Mouse (Mus musculus): Measurements from ENCODE around the gene Usf3. TPM values are rescaled to one million over a fixed set of nuclear protein-coding genes. Genes with fewer than 3 reads are reported as not detected.

Usf3 gene
- polyA plus RNA-seq (2014; fragmentation: Nextera tagmentation; extraction: Ambion mirVana): 4.4 and 4.6 TPM in 2 replicates

- ATAC-seq (replicated peaks; ENCODE audit: insufficient number of reproducible peaks, low FRiP score, low TSS enrichment, low read depth) (peak; percentile 74), DNase-seq (ENCODE audit: low spot score) (no peak)
- Histone ChIP-seq H3K36me3 (replicated peaks; ENCODE audit: control insufficient read depth, insufficient read depth, low read depth, low read length) (no peaks in the 10 kb centered on the region), H3K9ac (replicated peaks; ENCODE audit: low read length) (peak within 1 kb of the TSS; percentile 95), H3K27ac (replicated peaks; ENCODE audit: low read depth, low read length) (peak within 1 kb of the TSS; percentile 86), H3K27me3 (ENCODE audit: control insufficient read depth, insufficient read depth, low read length) (no peaks in the 10 kb centered on the region), H3K4me1 (ENCODE audit: control insufficient read depth, insufficient read depth, low read length) (no peaks in the 10 kb centered on the region), H3K4me3 (ENCODE audit: low read depth, low read length) (peak within 1 kb of the TSS; percentile 96), H3K9me3 (replicated peaks; ENCODE audit: control insufficient read depth, low read length) (no peaks in the 10 kb centered on the region), H3K4me2 (ENCODE audit: low read depth, low read length) (peak within 1 kb of the TSS; percentile 67)
- WGBS: under 1% methylated on average over 46 of the region's 77 CpGs
Measured at GRCm38 (mm10) chr16:44173155-44173941, at the start of gene Usf3. Gene Usf3 (plus strand): TSS chr16:44173246.

GRCm38 (mm10) chr16:44123786-44124185, 49.3 kb upstream of the Usf3 start:
- 80% methylated on average over 2 of the region's 2 CpGs for WGBS
- H3K9ac ChIP-seq (replicated peaks; ENCODE audit: low read length): no peak overlapping the region
- no peaks in the 10 kb centered on the region for H3K36me3 ChIP-seq (replicated peaks; ENCODE audit: control insufficient read depth, insufficient read depth, low read depth, low read length)
- no peak overlapping the region for H3K4me3 ChIP-seq (ENCODE audit: low read depth, low read length)
- DNase-seq (ENCODE audit: low spot score): no peak
- ATAC-seq (replicated peaks; ENCODE audit: insufficient number of reproducible peaks, low FRiP score, low TSS enrichment, low read depth): no peak
- no peaks in the 10 kb centered on the region for H3K4me1 ChIP-seq (ENCODE audit: control insufficient read depth, insufficient read depth, low read length)
- no peaks in the 10 kb centered on the region for H3K27me3 ChIP-seq (ENCODE audit: control insufficient read depth, insufficient read depth, low read length)
- no peak overlapping the region for H3K4me2 ChIP-seq (ENCODE audit: low read depth, low read length)
- H3K27ac ChIP-seq (replicated peaks; ENCODE audit: low read depth, low read length): no peak overlapping the region
- H3K9me3 ChIP-seq (replicated peaks; ENCODE audit: control insufficient read depth, low read length): no peaks in the 10 kb centered on the region

- ATAC-seq (replicated peaks; ENCODE audit: insufficient number of reproducible peaks, low FRiP score, low TSS enrichment, low read depth): no peak
- 80% methylated on average over 1 of the region's 1 CpGs for WGBS
- no peak overlapping the region for H3K9ac ChIP-seq (replicated peaks; ENCODE audit: low read length)
Measured at GRCm38 (mm10) chr16:44124713-44125112, 48.3 kb upstream of the Usf3 start.

GRCm38 (mm10) chr16:44125436-44125835, 47.6 kb upstream of the Usf3 start:
- no peak overlapping the region for H3K27ac ChIP-seq (replicated peaks; ENCODE audit: low read depth, low read length)
- 91% methylated on average over 2 of the region's 2 CpGs for WGBS
- H3K9ac ChIP-seq (replicated peaks; ENCODE audit: low read length): no peak overlapping the region
- no peaks in the 10 kb centered on the region for H3K9me3 ChIP-seq (replicated peaks; ENCODE audit: control insufficient read depth, low read length)
- no peak overlapping the region for H3K4me2 ChIP-seq (ENCODE audit: low read depth, low read length)
- no peaks in the 10 kb centered on the region for H3K36me3 ChIP-seq (replicated peaks; ENCODE audit: control insufficient read depth, insufficient read depth, low read depth, low read length)
- no peaks in the 10 kb centered on the region for H3K4me1 ChIP-seq (ENCODE audit: control insufficient read depth, insufficient read depth, low read length)
- H3K4me3 ChIP-seq (ENCODE audit: low read depth, low read length): no peak overlapping the region
- H3K27me3 ChIP-seq (ENCODE audit: control insufficient read depth, insufficient read depth, low read length): no peaks in the 10 kb centered on the region
- no peak for ATAC-seq (replicated peaks; ENCODE audit: insufficient number of reproducible peaks, low FRiP score, low TSS enrichment, low read depth)
- DNase-seq (ENCODE audit: low spot score): no peak

More at GRCm38 (mm10) chr16:44124713-44125112, 48.3 kb upstream of the Usf3 start:
- H3K36me3 ChIP-seq (replicated peaks; ENCODE audit: control insufficient read depth, insufficient read depth, low read depth, low read length): no peaks in the 10 kb centered on the region
- H3K9me3 ChIP-seq (replicated peaks; ENCODE audit: control insufficient read depth, low read length): no peaks in the 10 kb centered on the region
- no peaks in the 10 kb centered on the region for H3K4me1 ChIP-seq (ENCODE audit: control insufficient read depth, insufficient read depth, low read length)
- H3K27ac ChIP-seq (replicated peaks; ENCODE audit: low read depth, low read length): no peak overlapping the region
- H3K27me3 ChIP-seq (ENCODE audit: control insufficient read depth, insufficient read depth, low read length): no peaks in the 10 kb centered on the region
- no peak overlapping the region for H3K4me2 ChIP-seq (ENCODE audit: low read depth, low read length)
- H3K4me3 ChIP-seq (ENCODE audit: low read depth, low read length): no peak overlapping the region
- DNase-seq (ENCODE audit: low spot score): no peak

GRCm38 (mm10) chr16:44126437-44126836, 46.6 kb upstream of the Usf3 start:
- ATAC-seq (replicated peaks; ENCODE audit: insufficient number of reproducible peaks, low FRiP score, low TSS enrichment, low read depth) (no peak), DNase-seq (ENCODE audit: low spot score) (no peak)
- 76% methylated on average over 4 of the region's 4 CpGs for WGBS
- Histone ChIP-seq H3K4me2 (ENCODE audit: low read depth, low read length) (no peak overlapping the region), H3K9ac (replicated peaks; ENCODE audit: low read length) (no peak overlapping the region), H3K27ac (replicated peaks; ENCODE audit: low read depth, low read length) (no peak overlapping the region), H3K9me3 (replicated peaks; ENCODE audit: control insufficient read depth, low read length) (no peaks in the 10 kb centered on the region), H3K4me3 (ENCODE audit: low read depth, low read length) (no peak overlapping the region), H3K27me3 (ENCODE audit: control insufficient read depth, insufficient read depth, low read length) (no peaks in the 10 kb centered on the region), H3K4me1 (ENCODE audit: control insufficient read depth, insufficient read depth, low read length) (no peaks in the 10 kb centered on the region), H3K36me3 (replicated peaks; ENCODE audit: control insufficient read depth, insufficient read depth, low read depth, low read length) (no peaks in the 10 kb centered on the region)

GRCm38 (mm10) chr16:44132300-44132699, 40.7 kb upstream of the Usf3 start:
- Histone ChIP-seq H3K27ac (replicated peaks; ENCODE audit: low read depth, low read length) (no peak overlapping the region), H3K4me3 (ENCODE audit: low read depth, low read length) (no peak overlapping the region), H3K9me3 (replicated peaks; ENCODE audit: control insufficient read depth, low read length) (no peaks in the 10 kb centered on the region), H3K27me3 (ENCODE audit: control insufficient read depth, insufficient read depth, low read length) (no peaks in the 10 kb centered on the region), H3K36me3 (replicated peaks; ENCODE audit: control insufficient read depth, insufficient read depth, low read depth, low read length) (no peaks in the 10 kb centered on the region), H3K9ac (replicated peaks; ENCODE audit: low read length) (no peak overlapping the region), H3K4me1 (ENCODE audit: control insufficient read depth, insufficient read depth, low read length) (no peaks in the 10 kb centered on the region), H3K4me2 (ENCODE audit: low read depth, low read length) (no peak overlapping the region)
- DNase-seq (ENCODE audit: low spot score) (no peak), ATAC-seq (replicated peaks; ENCODE audit: insufficient number of reproducible peaks, low FRiP score, low TSS enrichment, low read depth) (no peak)
- WGBS: 85% methylated on average over 4 of the region's 4 CpGs

- Histone ChIP-seq H3K27me3 (ENCODE audit: control insufficient read depth, insufficient read depth, low read length) (no peaks in the 10 kb centered on the region), H3K9me3 (replicated peaks; ENCODE audit: control insufficient read depth, low read length) (no peaks in the 10 kb centered on the region), H3K4me2 (ENCODE audit: low read depth, low read length) (no peak overlapping the region), H3K4me3 (ENCODE audit: low read depth, low read length) (no peak overlapping the region), H3K27ac (replicated peaks; ENCODE audit: low read depth, low read length) (no peak overlapping the region), H3K36me3 (replicated peaks; ENCODE audit: control insufficient read depth, insufficient read depth, low read depth, low read length) (no peaks in the 10 kb centered on the region), H3K9ac (replicated peaks; ENCODE audit: low read length) (no peak overlapping the region), H3K4me1 (ENCODE audit: control insufficient read depth, insufficient read depth, low read length) (no peaks in the 10 kb centered on the region)
- ATAC-seq (replicated peaks; ENCODE audit: insufficient number of reproducible peaks, low FRiP score, low TSS enrichment, low read depth): no peak
- DNase-seq (ENCODE audit: low spot score): no peak
- 82% methylated on average over 3 of the region's 3 CpGs for WGBS
Measured at GRCm38 (mm10) chr16:44133187-44133586, 39.9 kb upstream of the Usf3 start.

- Histone ChIP-seq H3K9ac (replicated peaks; ENCODE audit: low read length) (no peak overlapping the region), H3K4me3 (ENCODE audit: low read depth, low read length) (no peak overlapping the region), H3K27ac (replicated peaks; ENCODE audit: low read depth, low read length) (no peak overlapping the region), H3K27me3 (ENCODE audit: control insufficient read depth, insufficient read depth, low read length) (no peaks in the 10 kb centered on the region), H3K4me1 (ENCODE audit: control insufficient read depth, insufficient read depth, low read length) (no peaks in the 10 kb centered on the region), H3K4me2 (ENCODE audit: low read depth, low read length) (no peak overlapping the region), H3K9me3 (replicated peaks; ENCODE audit: control insufficient read depth, low read length) (no peaks in the 10 kb centered on the region), H3K36me3 (replicated peaks; ENCODE audit: control insufficient read depth, insufficient read depth, low read depth, low read length) (no peaks in the 10 kb centered on the region)
- WGBS: 88% methylated on average over 6 of the region's 6 CpGs
- ATAC-seq (replicated peaks; ENCODE audit: insufficient number of reproducible peaks, low FRiP score, low TSS enrichment, low read depth): no peak
- no peak for DNase-seq (ENCODE audit: low spot score)
Measured at GRCm38 (mm10) chr16:44136511-44137021, 36.5 kb upstream of the Usf3 start.

Data from embryonic facial prominence, embryonic 11.5 days (tissue).